Mouse (Mus musculus) embryonic stem cell, embryonic (primary cell): ENCODE measurements around the gene Mllt3.
"Not testable (repeated sequence)": the region's sequence is repeated elsewhere in the genome, so short reads cannot be mapped to it uniquely, and the experiment has no call there.

Experiments
- CTCF ChIA-PET, 4 experiments: fragments of 300-600 bp in 2 of 4; fragments of 350-600 bp in 2 of 4; sonication (Branson Sonifier 250); formaldehyde crosslinking; loops; one replicate each; lab custom pipeline; 2022; ENCODE audit warnings: inconsistent platforms in 2 of 4; lab: Charles Lee
- POLR2A ChIA-PET, 4 experiments: fragments of 300-600 bp in 2 of 4; fragments of 350-600 bp in 2 of 4; sonication (Branson Sonifier 250); formaldehyde crosslinking; loops; one replicate each; lab custom pipeline; 2022; ENCODE audit warnings: antibody characterized with exemption in 4 of 4, inconsistent platforms in 1 of 4; lab: Charles Lee

Mllt3 gene

DNA sequence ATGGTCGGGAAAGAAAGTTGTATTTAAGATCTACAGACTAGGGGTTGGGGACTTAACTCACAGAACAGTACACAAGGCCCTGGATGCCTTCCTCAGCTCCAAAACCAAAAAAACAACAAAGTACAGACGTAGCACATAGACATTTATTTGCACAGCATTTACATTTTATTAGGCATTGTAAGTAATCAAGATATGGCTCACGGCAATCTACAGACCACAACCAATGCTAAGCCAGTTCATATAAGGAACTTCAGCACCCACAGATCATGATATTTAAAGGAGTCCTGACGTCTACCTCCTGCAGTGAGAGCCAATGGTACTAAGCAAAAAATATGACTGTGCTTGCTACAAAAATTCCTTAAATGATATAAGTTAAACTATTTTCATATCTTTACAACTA, 13.5 kb downstream of the Mllt3 start:
- CTCF ChIA-PET: interaction anchor here in 1 of 4 experiments (0.7 to 1.0 kb wide), 2 partner anchors 371 to 652 kb away, joined by 4 read pairs; no protein-coding TSS in a partner anchor
- POLR2A ChIA-PET: interaction anchor here in 2 of 4 experiments (0.7 kb wide), 3 partner anchors 151 to 1594 kb away, joined by 3 to 4 read pairs (median 3); no protein-coding TSS in a partner anchor

DNA sequence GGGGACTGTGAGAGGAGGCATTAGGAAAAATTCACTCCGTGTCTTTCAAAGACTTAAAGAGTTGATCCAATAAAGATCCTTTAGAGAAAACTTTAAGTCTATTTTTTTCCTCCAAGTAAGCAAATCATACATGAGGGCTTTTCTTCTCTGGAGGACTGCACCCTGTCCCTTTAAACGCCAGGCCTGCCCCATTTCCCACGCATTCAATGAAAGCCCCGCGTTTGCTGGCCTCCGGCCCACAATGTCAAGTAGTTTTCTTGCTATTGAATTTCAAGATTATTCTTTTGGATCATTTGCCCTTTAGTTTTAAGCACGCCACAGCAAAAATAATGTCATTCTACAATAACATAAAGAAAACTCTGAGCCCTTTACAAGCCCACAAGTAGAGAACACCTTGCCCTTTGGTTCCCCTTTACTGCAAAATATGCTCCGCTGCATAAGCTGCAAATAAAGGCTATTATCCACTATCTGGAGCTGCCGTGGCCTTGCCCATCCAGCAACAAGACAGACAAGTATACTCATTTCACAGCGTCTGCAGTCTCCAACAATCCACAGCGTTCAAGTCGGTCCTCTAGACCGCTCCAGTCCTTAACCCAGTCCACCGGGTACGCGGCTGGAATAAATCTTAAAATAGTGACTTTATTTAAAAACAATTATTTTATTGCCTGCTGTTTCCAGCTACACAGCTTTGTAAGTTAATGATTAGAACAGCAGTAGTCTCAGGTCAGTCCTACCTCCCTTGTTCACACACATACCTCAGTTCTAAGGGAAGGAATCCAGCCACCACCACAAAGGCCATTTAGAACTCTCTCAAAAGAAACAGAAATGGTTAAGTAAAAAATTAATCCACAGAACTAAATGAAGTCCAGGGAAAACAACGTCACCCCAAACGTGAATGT, 15.5 kb downstream of the Mllt3 start:
- POLR2A ChIA-PET: no interaction called here
- CTCF ChIA-PET: no interaction called here

- CTCF ChIA-PET: no interaction called here
- POLR2A ChIA-PET: interaction anchor here in 2 of 4 experiments (0.9 to 1.3 kb wide), 2 partner anchors 17 to 227 kb away, joined by 3 read pairs; partner anchors contain the start of gene Mllt3 (in 1 of the 2)
Observed at GRCm38 (mm10) chr4:88015765-88016164, 17.4 kb downstream of the Mllt3 start.

- POLR2A ChIA-PET: interaction anchor here in 2 of 4 experiments (0.9 to 1.4 kb wide), 3 partner anchors 18 to 785 kb away, joined by 3 read pairs; partner anchors contain the start of genes Mllt3 (in 1 of the 2) and Slc24a2 (in 1 of the 2)
Observed at GRCm38 (mm10) chr4:88015261-88015660, 17.9 kb downstream of the Mllt3 start.

DNA sequence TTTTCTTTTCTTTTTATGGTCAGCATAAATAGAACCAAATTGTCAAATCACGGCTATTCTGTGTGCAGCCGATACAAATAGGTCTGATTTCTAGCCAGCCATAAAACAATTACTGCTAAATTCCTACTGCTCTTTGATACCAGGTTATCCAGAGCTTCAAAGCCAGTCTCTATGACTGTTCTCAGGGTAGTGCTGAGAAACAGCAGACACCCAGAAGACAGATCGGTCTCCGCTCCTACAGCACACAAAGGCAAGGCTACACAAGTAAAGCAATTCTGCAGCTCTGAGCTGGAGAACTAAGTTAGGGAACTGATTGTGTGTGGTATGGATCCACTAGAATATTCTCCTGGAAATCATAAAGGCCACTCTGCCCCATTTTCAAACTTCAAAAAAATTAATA, 20.4 kb downstream of the Mllt3 start:
- ChIA-PET POLR2A (no interaction called here), CTCF (interaction anchor here in 1 of 4 experiments (0.8 kb wide), 1 partner anchor 10 kb away, joined by 3 read pairs; no protein-coding TSS in a partner anchor)

More at GRCm38 (mm10) chr4:88015261-88015660, 17.9 kb downstream of the Mllt3 start:
- CTCF ChIA-PET: interaction anchor here in 1 of 4 experiments (0.6 kb wide), 1 partner anchor 71 kb away, joined by 13 read pairs; no protein-coding TSS in a partner anchor

- POLR2A ChIA-PET: no interaction called here
- CTCF ChIA-PET: no interaction called here
Observed at GRCm38 (mm10) chr4:88011870-88012572, 21.1 kb downstream of the Mllt3 start.

- CTCF ChIA-PET: interaction anchor here in 1 of 4 experiments (0.7 kb wide), 2 partner anchors 10 to 12 kb away, joined by 3 to 5 read pairs; no protein-coding TSS in a partner anchor
Observed at GRCm38 (mm10) chr4:88010441-88010840, 22.7 kb downstream of the Mllt3 start.

DNA sequence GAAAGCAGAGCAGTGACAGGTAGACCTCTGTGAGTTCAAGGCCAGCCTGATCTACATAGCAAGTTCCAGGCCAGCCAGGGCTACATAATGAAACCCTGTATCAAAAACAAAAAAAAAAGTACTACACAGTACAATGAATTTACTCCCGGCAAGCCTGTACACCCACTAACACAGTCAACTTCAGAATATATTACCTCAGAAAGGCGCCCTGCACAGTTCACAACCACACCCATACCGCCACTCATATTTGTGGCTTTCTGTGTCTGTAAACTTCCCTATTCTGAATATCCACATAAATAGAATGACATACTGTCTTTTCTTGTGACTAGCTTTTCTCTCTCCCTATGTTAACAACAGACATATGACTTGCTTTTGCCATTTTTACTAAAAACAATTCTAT, 27.4 kb downstream of the Mllt3 start:
- POLR2A ChIA-PET: no interaction called here
- CTCF ChIA-PET: no interaction called here

More at GRCm38 (mm10) chr4:88010441-88010840, 22.7 kb downstream of the Mllt3 start:
- POLR2A ChIA-PET: no interaction called here

DNA sequence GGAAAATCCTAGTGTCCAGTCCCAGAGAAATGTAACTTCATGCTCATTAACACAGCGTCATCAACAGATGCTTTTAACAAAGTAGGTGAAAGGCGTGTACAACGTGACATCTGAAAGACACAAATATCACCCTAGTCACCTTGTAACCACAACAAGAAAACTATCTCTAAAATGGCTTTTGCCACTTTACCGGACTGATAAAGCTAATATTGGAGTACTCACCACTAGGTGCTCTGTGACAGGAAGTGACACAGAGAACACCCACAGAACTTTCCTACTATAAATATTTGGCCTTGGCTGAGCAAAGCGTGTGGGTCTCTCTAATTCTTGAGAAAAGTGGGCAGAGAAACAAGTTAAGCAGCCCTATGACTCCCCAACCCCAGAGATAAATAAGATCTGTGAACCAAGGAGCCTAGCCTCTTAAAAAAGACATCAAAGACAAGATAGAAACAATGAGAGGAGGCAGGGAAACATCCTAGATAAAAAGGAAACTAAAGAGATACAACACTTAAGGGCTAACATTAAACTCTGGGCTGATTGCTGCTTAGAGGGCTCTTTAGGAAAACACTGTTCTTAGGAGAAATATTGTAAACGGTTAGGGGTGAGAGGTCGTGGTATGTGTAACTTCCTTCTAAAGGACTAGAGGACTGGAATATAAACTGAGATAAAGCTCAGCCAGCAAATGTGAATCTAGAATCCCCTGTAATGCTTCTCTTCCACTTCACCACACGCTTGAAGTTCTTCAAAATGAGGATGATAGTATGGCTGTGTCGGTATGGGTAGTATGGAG, 29.8 kb downstream of the Mllt3 start:
- CTCF ChIA-PET: interaction anchor here in 1 of 4 experiments (0.5 kb wide), 1 partner anchor 510 kb away, joined by 4 read pairs; no protein-coding TSS in a partner anchor
- POLR2A ChIA-PET: no interaction called here

GRCm38 (mm10) chr4:87991710-87992109, 41.5 kb downstream of the Mllt3 start:
- ChIA-PET CTCF (no interaction called here), POLR2A (no interaction called here)

GRCm38 (mm10) chr4:87990940-87991339, 42.2 kb downstream of the Mllt3 start:
- CTCF ChIA-PET: no interaction called here
- POLR2A ChIA-PET: no interaction called here

DNA sequence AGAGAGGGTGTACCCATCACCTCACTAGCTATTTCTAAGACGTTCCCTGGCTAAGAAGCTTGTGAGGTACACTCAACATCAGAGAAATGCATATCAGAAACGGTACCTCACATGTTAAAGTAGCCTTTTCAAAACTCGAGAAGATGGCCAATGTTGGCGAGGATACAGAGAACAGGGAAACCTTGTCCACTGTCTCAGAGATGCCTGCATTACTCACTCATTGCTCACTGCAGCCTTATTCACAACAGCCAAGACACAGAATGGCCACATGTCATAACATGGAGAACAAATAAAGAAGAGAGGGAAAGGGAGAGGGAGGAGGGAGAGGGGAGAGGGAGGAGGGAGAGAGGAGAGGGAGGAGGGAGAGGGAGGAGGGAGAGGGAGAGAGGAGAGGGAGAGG, 47.9 kb downstream of the Mllt3 start:
- ChIA-PET POLR2A (no interaction called here), CTCF (no interaction called here)

DNA sequence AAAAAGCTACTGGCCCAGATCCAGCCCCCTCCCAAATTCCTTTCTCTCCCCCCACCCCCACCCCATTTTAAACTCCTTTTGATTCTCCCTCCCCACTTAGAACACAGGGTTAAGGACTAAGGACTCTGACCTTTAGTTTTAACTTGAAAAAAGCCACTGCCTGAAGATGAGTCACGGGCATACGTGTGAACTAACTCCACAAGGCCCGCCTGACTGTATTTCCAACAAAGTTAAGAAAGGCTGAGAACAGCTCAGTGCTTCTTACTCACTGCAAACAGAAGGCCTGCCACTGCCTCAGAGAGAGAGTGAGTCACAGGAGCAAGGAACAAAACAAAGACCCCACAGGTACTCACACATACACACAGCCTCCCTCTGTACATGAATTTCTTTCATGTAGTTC, 48.6 kb downstream of the Mllt3 start:
- CTCF ChIA-PET: no interaction called here

DNA sequence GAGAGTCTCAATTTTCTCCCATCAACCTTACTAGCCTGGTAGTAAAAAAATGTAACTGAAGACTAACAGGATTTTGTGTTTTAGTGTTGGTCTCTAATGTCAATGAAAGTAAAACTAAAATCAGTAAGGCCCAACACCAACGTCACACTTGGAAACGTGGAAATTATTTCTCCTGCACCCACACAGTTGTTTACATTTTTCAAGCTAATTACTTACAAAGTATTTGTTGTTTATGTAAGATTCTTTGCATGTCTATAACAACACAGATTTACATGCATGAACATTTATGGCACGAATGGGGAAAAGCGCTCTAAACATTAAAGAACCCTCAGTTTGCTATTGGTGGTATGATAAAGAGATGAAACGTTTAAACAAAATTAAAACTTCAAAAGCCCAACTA, 49.1 kb downstream of the Mllt3 start:
- POLR2A ChIA-PET: interaction anchor here in 2 of 4 experiments (0.6 to 1.3 kb wide), 5 partner anchors 13 to 187 kb away, joined by 3 to 5 read pairs (median 3); partner anchors contain the start of gene Focad (in 1 of the 2)
- CTCF ChIA-PET: no interaction called here

More for the DNA sequence above, 48.6 kb downstream of the Mllt3 start:
- POLR2A ChIA-PET: interaction anchor here in 1 of 4 experiments (0.6 kb wide), 2 partner anchors 11 to 187 kb away, joined by 3 to 10 read pairs; no protein-coding TSS in a partner anchor

DNA sequence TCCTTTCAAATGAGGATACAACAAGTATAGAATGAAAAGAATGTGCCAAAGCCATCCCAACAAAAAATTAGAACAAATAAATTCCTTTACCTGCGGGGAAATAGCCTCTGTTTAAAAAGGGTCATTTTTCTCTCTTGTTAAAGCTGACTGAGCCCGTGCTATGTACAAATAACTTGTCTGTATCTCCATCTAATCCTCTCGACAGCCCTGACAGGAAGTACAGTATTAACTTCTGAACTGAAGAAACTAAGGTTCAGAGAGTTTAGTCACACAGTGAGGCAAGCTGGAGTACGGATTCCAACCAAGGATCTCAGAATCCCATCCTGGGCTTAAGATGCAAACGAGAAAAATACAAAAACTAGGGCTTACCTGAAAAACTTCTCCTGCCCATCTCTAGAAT, 50.6 kb downstream of the Mllt3 start:
- ChIA-PET CTCF (interaction anchor here in 1 of 4 experiments (0.9 kb wide), 1 partner anchor 12 kb away, joined by 4 read pairs; no protein-coding TSS in a partner anchor), POLR2A (interaction anchor here in 1 of 4 experiments (0.7 to 1.6 kb wide), 3 partner anchors 12 to 130 kb away, joined by 5 read pairs; no protein-coding TSS in a partner anchor)

- ChIA-PET CTCF (no interaction called here), POLR2A (no interaction called here)
Observed at GRCm38 (mm10) chr4:87977820-87978448, 55.2 kb downstream of the Mllt3 start.

- ChIA-PET POLR2A (no interaction called here), CTCF (interaction anchor here in 1 of 4 experiments (0.6 kb wide), 1 partner anchor 14 kb away, joined by 4 read pairs; no protein-coding TSS in a partner anchor)
Observed at GRCm38 (mm10) chr4:87965836-87966235, 67.3 kb downstream of the Mllt3 start.

GRCm38 (mm10) chr4:87964890-87965289, 68.3 kb downstream of the Mllt3 start:
- CTCF ChIA-PET, POLR2A ChIA-PET: not testable (repeated sequence)
